Mouse (Mus musculus) cerebellum, adult 2 months (tissue): Measurements from ENCODE around the gene Tmem59. TPM values are rescaled to one million over a fixed set of nuclear protein-coding genes. Genes with fewer than 3 reads are reported as not detected.

Experiments used
- DNase-seq, 2 experiments: peaks; one replicate each; pipeline ENCODE4 v3.0.0; 2021
- H3K27ac ChIP-seq: fragments of 200-500 bp; 2 replicates; pipeline ENCODE4 v1.5.1; 2012; ENCODE audit warnings: low read length, control low read depth, inconsistent platforms; ENCODE audit not compliant: insufficient read depth
- H3K27me3 ChIP-seq: fragments of 200-500 bp; 2 replicates; pipeline ENCODE4 v1.6.1; 2012; ENCODE audit warnings: inconsistent platforms, mild to moderate bottlenecking, low read length, moderate library complexity; ENCODE audit not compliant: control insufficient read depth, insufficient read depth
- H3K4me1 ChIP-seq: fragments of 200-500 bp; 2 replicates; pipeline ENCODE4 v1.6.1; 2011; ENCODE audit warnings: low read length; ENCODE audit not compliant: control insufficient read depth, insufficient read depth
- H3K4me3 ChIP-seq: fragments of 200-500 bp; replicated peaks from 2 replicates; pipeline ENCODE3; 2011; ENCODE audit warnings: mild to moderate bottlenecking, low read depth, low read length, control low read depth; ENCODE audit not compliant: insufficient read depth
- CTCF ChIP-seq: fragments of 200-500 bp; IDR thresholded peaks from 2 replicates; pipeline ENCODE4 v1.5.1; 2011; ENCODE audit warnings: low read depth, mild to moderate bottlenecking, control low read depth, low read length, moderate library complexity, borderline replicate concordance; ENCODE audit not compliant: insufficient read depth
- POLR2A ChIP-seq: fragments of 200-500 bp; IDR thresholded peaks from 2 replicates; pipeline ENCODE4 v1.6.1; 2011; ENCODE audit warnings: low read length, control low read depth, borderline replicate concordance; ENCODE audit not compliant: insufficient read depth
- WGBS: fragments of 180-500 bp; shearing (Covaris S2); methylation state at CpG from one replicate; pipeline ENCODE4 v1.1.7; 2018; 5-methylcytosine and 5-hydroxymethylcytosine counted together
- polyA plus RNA-seq: library from polyadenylated mRNA; depleted of rRNA; stranded (reverse); fragments of >200 nt; gene quantifications from 2 replicates; pipeline ENCODE4 v1.2.3, GENCODE M21; 2012

The Tmem59 gene
- polyA plus RNA-seq, 1 experiment = 258 TPM

DNA sequence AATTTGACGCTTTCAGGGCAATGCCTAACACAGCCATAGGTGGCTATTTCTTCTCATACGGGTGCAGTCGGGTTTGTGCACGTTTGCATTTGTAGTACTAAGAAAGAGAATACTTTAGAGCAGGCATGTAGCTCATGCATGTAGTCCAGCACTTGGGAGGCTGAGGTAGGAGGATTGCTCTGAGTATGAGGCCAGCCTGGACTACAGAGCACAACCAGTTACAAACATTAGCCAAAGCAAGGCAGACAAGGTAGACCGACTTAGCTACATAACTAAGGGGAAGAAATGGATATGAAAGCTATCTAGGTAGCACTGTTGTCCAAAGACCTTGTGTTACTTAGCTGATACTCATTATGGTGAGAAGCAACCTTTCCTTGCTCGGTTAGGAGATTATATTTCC is 3.7 kb downstream of the Tmem59 start:
- TF ChIP-seq POLR2A = no peak
- no peak for TF ChIP-seq CTCF
- H3K4me1 ChIP-seq = peaks cover 3% of the 10 kb centered on the region; the same call in 1 of the 2 replicates
- H3K27ac ChIP-seq = no peak overlapping the region
- DNase-seq = no peak
- H3K4me3 ChIP-seq = no peak overlapping the region
- 67% methylated on average over 6 of the region's 6 CpGs for WGBS
- no peaks in the 10 kb centered on the region for H3K27me3 ChIP-seq

DNA sequence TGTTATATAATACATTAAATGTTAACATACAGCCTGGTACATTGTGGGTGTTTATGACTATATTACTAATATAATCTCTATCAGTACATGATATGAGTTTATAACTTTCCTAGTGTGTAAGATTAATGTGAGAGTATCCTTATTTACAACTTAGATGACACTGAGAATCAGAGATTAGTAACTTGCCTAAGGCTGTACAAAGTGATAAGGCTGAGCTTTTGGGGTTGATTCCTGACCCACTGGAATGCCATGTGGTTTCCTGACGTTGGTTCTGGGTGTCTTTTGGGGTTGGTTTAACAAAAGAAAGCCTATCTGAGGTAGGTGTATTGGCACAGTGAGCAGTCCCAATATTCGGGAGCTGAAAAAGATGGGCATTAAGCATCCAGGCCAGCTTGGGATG is 4.6 kb downstream of the Tmem59 start:
- Histone ChIP-seq H3K27ac (no peak overlapping the region), H3K27me3 (no peaks in the 10 kb centered on the region), H3K4me1 (peaks cover 3% of the 10 kb centered on the region; the same call in 1 of the 2 replicates), H3K4me3 (no peak overlapping the region)
- DNase-seq = no peak
- WGBS = 45% methylated on average over 2 of the region's 2 CpGs
- no peak for TF ChIP-seq POLR2A
- no peak for TF ChIP-seq CTCF

DNA sequence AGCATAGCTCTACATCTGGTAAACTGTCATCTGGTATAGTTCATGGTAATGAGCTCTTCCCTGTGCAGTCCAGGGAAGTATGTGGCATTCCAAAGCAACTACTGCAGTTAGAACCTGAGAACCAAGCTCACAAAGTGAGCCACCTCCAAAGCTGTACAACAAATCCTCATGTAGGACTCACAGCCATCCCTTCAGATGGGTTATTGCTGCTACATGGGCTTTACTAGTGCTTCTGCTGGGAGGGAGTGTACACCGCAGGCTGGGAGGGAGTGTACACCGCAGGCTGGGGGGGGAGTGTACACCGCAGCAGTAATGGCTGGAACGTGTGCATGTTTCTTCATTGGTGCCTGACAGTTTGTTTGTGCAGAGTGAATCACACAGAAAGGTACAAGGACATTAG is 5.0 kb downstream of the Tmem59 start:
- no peak for TF ChIP-seq CTCF
- no peak for TF ChIP-seq POLR2A

DNA sequence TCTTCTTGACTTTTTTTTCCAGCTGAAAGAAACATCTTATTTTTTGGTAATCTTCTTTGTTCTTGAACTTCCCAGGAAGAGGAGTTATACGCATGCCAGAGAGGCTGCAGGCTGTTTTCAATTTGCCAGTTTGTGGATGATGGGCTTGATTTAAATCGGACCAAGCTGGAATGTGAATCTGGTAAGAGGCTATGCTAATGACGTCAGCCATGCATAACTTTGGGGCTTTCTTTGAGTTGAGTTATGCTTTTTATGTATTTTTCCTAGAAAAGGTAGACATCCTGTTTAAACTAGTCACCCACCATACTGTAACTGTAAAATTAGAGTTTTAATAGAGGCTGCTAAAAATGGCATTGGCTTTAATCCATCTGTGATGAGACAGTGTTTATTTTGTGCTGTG is 7.5 kb downstream of the Tmem59 start:
- H3K4me1 ChIP-seq = no peaks in the 10 kb centered on the region; the same call in 1 of the 2 replicates
- no peak overlapping the region for H3K27ac ChIP-seq
- H3K27me3 ChIP-seq = no peaks in the 10 kb centered on the region
- DNase-seq = no peak
- no peak overlapping the region for H3K4me3 ChIP-seq
- 49% methylated on average over 3 of the region's 3 CpGs for WGBS
- no peak for TF ChIP-seq POLR2A
- no peak for TF ChIP-seq CTCF

More for the DNA sequence above, 5.0 kb downstream of the Tmem59 start:
- Histone ChIP-seq H3K4me1 (peaks cover 3% of the 10 kb centered on the region; the same call in 1 of the 2 replicates), H3K27ac (no peak overlapping the region), H3K27me3 (no peaks in the 10 kb centered on the region), H3K4me3 (no peak overlapping the region)
- DNase-seq = no peak
- WGBS = 77% methylated on average over 4 of the region's 4 CpGs

DNA sequence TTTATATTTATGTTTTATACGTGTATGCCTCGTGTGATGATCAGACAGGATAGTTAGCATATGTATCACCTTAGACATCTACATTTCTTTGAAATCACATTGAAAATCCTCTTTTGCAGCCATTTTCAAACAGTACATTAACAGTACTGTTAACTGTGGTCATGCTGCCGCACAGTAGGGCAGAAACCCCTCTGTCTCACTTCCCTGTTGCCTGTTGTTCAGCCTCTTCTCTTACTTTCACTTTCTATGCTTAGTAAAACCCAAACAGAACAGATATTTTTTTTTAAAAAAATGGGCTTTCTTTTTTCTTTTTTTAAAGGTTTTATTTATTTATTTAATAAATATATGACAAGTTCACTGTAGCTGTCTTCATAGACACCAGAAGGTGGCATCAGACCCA is 15.6 kb downstream of the Tmem59 start:
- 95% methylated on average over 3 of the region's 3 CpGs for WGBS
- Histone ChIP-seq H3K27me3 (no peaks in the 10 kb centered on the region), H3K27ac (no peak overlapping the region), H3K4me3 (no peak overlapping the region), H3K4me1 (no peaks in the 10 kb centered on the region)
- no peak for DNase-seq
- TF ChIP-seq POLR2A (no peak), CTCF (no peak)

DNA sequence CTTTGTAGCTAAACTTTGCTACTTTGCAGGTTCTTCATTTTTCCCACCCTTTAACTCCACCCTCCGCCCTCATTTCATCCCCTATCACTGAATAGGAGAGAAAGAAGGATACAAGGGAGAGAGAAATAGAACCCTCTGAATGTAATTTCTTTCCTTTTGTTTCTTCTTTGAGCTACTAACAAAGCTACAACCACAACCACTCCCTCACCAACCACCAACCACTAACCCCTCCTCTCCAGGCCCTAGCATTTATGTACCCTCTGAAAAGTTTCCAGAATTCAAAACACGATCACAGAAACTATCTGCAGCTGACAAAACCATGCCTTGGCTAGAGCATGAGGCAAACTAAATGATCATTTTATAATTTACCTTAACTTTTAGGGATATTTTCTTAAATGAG is 18.3 kb downstream of the Tmem59 start:
- TF ChIP-seq CTCF = no peak
- TF ChIP-seq POLR2A = no peak
- H3K4me1 ChIP-seq = no peaks in the 10 kb centered on the region
- no peak overlapping the region for H3K4me3 ChIP-seq
- no peak overlapping the region for H3K27ac ChIP-seq
- H3K27me3 ChIP-seq = no peaks in the 10 kb centered on the region
- DNase-seq = no peak
- WGBS = 93% methylated on average over 2 of the region's 2 CpGs

DNA sequence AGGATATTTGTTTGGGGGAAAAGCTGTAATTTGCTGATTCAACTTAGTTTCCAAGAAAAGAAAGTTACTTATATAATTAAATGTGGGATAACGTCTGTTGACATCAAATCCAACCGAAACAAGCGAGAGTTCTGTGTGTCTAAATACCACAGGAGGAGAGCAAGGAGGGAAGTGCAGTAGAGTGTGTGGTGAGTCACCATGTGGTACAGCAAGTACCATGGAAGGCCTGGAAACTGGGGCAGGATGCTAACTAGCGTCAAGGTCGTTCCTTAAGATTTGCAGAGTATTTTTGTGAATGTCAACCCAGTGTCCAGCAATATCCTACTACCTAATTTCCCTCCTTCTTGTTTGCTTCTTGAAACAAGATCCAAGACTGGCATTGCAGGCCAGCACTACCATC is 19.9 kb downstream of the Tmem59 start:
- H3K4me3 ChIP-seq = no peak overlapping the region
- WGBS = 95% methylated on average over 5 of the region's 5 CpGs
- DNase-seq = no peak
- H3K27me3 ChIP-seq = no peaks in the 10 kb centered on the region
- H3K4me1 ChIP-seq = no peaks in the 10 kb centered on the region
- TF ChIP-seq CTCF (no peak), POLR2A (no peak)
- no peak overlapping the region for H3K27ac ChIP-seq

DNA sequence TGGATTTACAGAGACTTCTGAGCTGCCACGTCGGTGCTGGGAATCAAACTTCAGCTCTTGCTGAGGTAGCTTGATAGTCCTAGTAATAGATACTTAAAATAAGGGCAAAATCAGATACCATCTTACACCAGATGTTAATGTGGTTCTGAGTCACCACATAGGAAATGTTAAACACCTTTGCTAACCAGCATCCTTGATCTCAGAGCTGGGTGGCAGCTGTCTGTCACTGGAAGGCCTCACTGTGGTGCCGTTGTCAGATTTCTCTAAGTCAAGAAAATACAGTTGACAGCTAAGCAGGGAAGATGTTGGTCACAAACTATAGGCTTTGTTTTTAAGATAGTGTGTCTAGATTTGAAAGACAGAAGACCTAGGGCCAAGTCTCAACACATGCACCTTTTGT is 23.6 kb downstream of the Tmem59 start:
- H3K4me3 ChIP-seq = no peak overlapping the region
- no peak for DNase-seq
- WGBS = 96% methylated on average over 3 of the region's 3 CpGs
- no peak for TF ChIP-seq POLR2A
- TF ChIP-seq CTCF = no peak
- H3K4me1 ChIP-seq = no peaks in the 10 kb centered on the region
- no peaks in the 10 kb centered on the region for H3K27me3 ChIP-seq
- H3K27ac ChIP-seq = no peak overlapping the region
